Mouse (Mus musculus): Measurements from ENCODE around the gene Zwilch.

- TF ChIP-seq POLR2A (IDR thresholded peaks at IDR 0.05; ENCODE audit: borderline replicate concordance, extremely low read depth, low read depth, low read length) (peak; percentile 93; the same call in 1 of the 2 replicates), CTCF (IDR thresholded peaks at IDR 0.05; ENCODE audit: insufficient read depth, low read length) (peak; percentile 21; the same call in 1 of the 2 replicates)
These were observed 6.2 kb upstream of the Zwilch start, which contains the start of gene Snapc5 for GRCm38 (mm10) chr9:64178974-64179646.

Data from lung, adult 2 months (tissue).